Mouse (Mus musculus): ENCODE measurements around the gene Klk1b26.

DNA sequence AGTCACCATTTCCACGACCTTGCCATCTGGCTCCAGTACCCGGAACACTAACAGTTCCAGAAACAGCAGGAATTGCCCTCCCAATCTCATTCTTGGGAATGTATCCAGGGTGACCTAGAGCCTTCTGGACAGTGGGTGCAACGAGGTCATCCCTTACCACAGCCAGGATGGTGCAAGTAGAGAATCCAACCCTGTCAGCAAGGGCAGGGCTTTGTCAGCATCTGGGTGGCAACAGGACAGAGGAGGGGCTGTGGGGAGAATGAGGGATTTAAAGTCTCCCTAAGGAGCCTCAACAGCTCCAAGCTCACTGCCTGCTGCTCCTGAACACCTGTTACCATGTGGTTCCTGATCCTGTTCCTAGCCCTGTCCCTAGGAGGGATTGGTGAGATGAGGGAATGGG, 45.5 kb upstream of the Klk1b26 start, which contains the start of gene Klk1b1:
- no peak for TF ChIP-seq POLR2A (IDR thresholded peaks at IDR 0.05; ENCODE audit: extremely low read depth, insufficient read depth, low read length)
- no peak for TF ChIP-seq CTCF (IDR thresholded peaks at IDR 0.05; ENCODE audit: low read depth, low read length)

Data from liver, adult 2 months (tissue).